Mouse (Mus musculus) spleen, adult 2 months (tissue): Measurements from ENCODE around the gene Dpy30.

Source experiments
- CTCF ChIP-seq: fragments of 200-500 bp; IDR thresholded peaks from 2 replicates; pipeline ENCODE4 v1.5.1; 2011; ENCODE audit warnings: mild to moderate bottlenecking, inconsistent platforms; ENCODE audit not compliant: insufficient read depth, insufficient read length, insufficient replicate concordance; ENCODE audit errors: extremely low read depth
- POLR2A ChIP-seq: fragments of 200-500 bp; IDR thresholded peaks from 2 replicates; pipeline ENCODE4 v1.6.1; 2011; ENCODE audit warnings: low read depth, low read length, inconsistent platforms

GRCm38 (mm10) chr17:74267415-74268180 lies 56.1 kb downstream of the Dpy30 start:
- TF ChIP-seq CTCF (no peak), POLR2A (no peak)
